Mouse (Mus musculus) heart, postnatal 14 days (tissue): ENCODE results near the gene Bckdha. TPM values are rescaled to one million over a fixed set of nuclear protein-coding genes. Genes with fewer than 3 reads are reported as not detected.

ENCODE experiments used
- DNase-seq, 2 experiments: peaks; one replicate each; pipeline ENCODE4 v3.0.0; 2021 to 2022
- intact Hi-C: fragments of 180-260 bp; cut with DNase I; formaldehyde crosslinking; loops from one replicate; pipeline ENCODE4 v1.15.1; 2025
- total RNA-seq, 2 experiments: library from RNA; stranded (reverse); gene quantifications; 2 replicates each; pipeline ENCODE4 v1.2.3; 2021

The Bckdha gene
- total RNA-seq, 2 experiments from 2014 or later = 132 to 146 TPM

- peak; percentile 89 to 94 for DNase-seq
- intact Hi-C loops = no loop called here
Measured at GRCm38 (mm10) chr7:25618865-25619721, 39.7 kb downstream of the Bckdha start, which contains the start of gene Dmac2. Gene Dmac2, plus strand, starts transcription at chr7:25619414.

- DNase-seq = no peak
- intact Hi-C loops = no loop called here
Measured at GRCm38 (mm10) chr7:25617376-25618160, 41.2 kb downstream of the Bckdha start.

DNA sequence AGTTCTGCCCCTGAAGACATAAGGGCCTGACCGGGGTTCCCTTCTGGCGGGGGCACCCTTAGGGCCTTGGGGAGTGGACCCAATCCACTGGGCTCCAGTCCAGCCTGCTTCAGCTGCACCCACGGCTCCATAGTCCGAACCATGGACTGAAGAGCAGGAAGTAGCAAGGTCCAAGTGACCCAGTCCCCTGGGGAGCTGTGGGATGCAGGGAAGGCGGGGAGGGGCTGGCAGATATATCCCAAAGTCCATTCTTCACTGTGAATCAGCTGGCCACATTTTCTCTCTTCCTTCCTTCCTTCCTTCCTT is 43.1 kb downstream of the Bckdha start, which contains the start of gene Erich4:
Erich4 (minus strand) TSS at position 187 of the 306 bp plus-strand sequence.
- intact Hi-C loops = no loop called here
- DNase-seq = no peak

DNA sequence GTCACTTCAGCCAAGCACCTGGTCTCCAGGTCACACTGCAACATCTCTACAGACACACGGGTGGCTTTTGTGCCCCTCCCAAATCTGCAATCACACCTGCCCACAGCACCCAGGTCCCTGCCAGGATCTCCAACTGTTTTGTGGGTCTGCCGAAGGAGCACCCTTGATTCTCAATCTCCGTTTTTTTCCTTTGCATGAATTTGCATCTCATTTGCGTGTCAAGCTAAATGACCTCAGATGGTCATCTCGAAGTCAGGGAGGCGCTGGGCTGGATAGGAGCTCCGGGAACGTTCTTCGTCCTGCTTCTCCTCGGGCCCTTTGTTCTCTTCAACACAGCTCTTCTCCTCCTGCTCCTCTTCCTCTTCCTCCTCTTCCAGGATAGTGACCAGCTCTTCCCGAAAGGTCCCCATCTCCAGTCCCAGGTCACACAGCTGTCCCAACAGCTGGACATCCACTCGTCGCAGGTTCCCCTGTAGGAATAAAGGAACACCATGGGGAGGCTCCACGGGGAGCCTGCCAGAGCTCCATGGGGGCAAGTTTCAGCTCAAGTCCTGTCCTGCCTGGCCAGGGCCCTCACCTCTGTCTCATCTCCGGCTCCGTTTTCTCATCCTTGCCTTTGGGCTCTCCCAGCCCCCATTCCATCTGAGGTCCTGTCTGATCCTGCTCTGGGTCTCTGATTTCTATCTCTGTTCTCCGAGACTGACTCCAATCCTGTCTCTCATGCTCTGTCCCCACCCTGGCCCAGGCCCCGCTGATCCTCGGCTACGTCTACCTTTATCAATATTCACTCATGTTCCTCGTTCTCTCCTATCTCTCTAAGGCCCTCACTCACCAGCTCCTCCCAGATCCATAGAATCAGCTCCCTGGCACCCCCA is 43.7 kb downstream of the Bckdha start:
- intact Hi-C loops = no loop called here
- DNase-seq = no peak

GRCm38 (mm10) chr7:25614086-25614485 is 44.7 kb downstream of the Bckdha start:
- DNase-seq = no peak
- intact Hi-C loops = no loop called here

GRCm38 (mm10) chr7:25611501-25611900 is 47.3 kb downstream of the Bckdha start:
- intact Hi-C loops = no loop called here
- DNase-seq = no peak

DNA sequence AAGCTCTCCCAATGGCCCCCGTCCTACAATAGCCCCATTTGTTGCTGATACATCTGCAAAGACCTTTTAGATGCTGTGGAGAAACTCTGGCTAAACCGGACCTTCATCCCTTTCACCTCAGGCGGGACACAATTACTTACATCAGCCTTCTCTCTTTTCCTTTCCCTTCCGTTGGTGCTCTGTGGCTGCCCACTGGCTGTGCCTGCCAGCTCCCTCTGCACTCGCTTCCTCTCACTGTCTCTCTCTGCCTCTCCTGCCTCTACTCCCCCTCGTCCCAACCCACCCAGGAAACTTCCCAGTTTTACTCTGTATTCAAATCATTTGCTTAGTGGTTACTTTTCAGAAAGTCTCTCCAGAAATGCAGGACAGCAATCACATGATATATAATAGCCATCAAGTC is 48.7 kb downstream of the Bckdha start:
- DNase-seq = no peak
- intact Hi-C loops = no loop called here

DNA sequence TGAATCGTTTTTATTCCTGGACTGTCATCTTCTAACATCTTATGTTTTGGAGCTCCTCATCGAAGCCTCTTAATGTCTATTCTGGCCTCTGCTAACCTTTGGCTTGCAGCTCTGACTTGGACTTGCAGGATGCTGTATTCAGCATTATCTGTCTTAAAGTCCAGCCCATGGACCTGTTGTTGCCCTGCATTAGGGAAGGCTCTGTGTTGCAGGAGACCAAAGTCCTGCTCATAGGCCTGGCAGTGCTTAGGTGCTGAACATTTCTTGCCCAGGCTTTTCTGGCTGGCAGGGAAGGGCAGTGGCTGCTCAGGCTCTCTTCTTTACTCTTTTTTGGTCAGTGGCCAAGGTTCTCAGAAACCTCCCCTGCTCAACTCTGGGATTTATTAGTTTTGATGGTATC is 51.6 kb downstream of the Bckdha start:
- intact Hi-C loops = no loop called here
- DNase-seq = no peak

GRCm38 (mm10) chr7:25606625-25607063 is 52.1 kb downstream of the Bckdha start:
- intact Hi-C loops = no loop called here
- no peak for DNase-seq

GRCm38 (mm10) chr7:25601346-25601745 is 57.4 kb downstream of the Bckdha start:
- intact Hi-C loops = no loop called here

GRCm38 (mm10) chr7:25600666-25601065 is 58.1 kb downstream of the Bckdha start:
- intact Hi-C loops = no loop called here
- no peak for DNase-seq

More at GRCm38 (mm10) chr7:25601346-25601745, 57.4 kb downstream of the Bckdha start:
- no peak for DNase-seq

GRCm38 (mm10) chr7:25599663-25600062 is 59.1 kb downstream of the Bckdha start:
- peak; percentile 65 to 78 for DNase-seq
- intact Hi-C loops = loop anchor here (5.0 kb wide), 2 partner anchors 112 to 177 kb away; no protein-coding TSS in a partner anchor

- intact Hi-C loops = no loop called here
- no peak for DNase-seq
Measured at GRCm38 (mm10) chr7:25593859-25594258, 64.9 kb downstream of the Bckdha start.

GRCm38 (mm10) chr7:25591226-25591625 is 67.6 kb downstream of the Bckdha start:
- intact Hi-C loops = no loop called here
- no peak for DNase-seq

GRCm38 (mm10) chr7:25585351-25586204 is 73.2 kb downstream of the Bckdha start:
- intact Hi-C loops = no loop called here

DNA sequence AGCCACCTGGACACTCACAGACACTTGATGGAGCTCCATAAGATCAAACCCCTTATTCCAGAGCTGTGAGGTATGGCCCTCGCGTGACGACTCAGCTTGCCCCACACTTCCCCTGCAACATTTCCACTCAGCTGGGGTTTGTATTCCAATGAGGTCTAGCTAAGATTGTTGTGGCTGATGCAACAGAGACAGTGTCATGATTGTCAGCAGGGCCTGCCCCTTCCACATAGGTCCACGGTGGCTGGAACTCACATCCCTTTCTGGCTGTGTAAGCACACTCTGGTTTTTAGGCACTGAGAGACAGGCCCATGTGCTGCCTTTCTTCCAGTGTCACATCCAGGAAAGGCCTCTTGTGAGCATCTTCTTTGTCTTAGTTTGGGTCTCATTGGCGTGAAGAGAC is 74.1 kb downstream of the Bckdha start:
- intact Hi-C loops = no loop called here
- no peak for DNase-seq

More at GRCm38 (mm10) chr7:25585351-25586204, 73.2 kb downstream of the Bckdha start:
- no peak for DNase-seq

GRCm38 (mm10) chr7:25582301-25582810 is 76.4 kb downstream of the Bckdha start:
- no peak for DNase-seq
- intact Hi-C loops = no loop called here
